Mouse (Mus musculus) CD8-positive naive resting alpha-beta T cell, adult 2 months (primary cell): Measurements from ENCODE around the gene Ttyh1.
A peak's percentile ranks its signal among the peaks of the same experiment; 100 is the strongest.

Source experiments
- DNase-seq, 2 experiments: peaks; one replicate each; pipeline ENCODE4 v3.0.0; 2022; ENCODE audit warnings: low read depth in 2 of 2, low spot score in 2 of 2

Ttyh1 gene

DNA sequence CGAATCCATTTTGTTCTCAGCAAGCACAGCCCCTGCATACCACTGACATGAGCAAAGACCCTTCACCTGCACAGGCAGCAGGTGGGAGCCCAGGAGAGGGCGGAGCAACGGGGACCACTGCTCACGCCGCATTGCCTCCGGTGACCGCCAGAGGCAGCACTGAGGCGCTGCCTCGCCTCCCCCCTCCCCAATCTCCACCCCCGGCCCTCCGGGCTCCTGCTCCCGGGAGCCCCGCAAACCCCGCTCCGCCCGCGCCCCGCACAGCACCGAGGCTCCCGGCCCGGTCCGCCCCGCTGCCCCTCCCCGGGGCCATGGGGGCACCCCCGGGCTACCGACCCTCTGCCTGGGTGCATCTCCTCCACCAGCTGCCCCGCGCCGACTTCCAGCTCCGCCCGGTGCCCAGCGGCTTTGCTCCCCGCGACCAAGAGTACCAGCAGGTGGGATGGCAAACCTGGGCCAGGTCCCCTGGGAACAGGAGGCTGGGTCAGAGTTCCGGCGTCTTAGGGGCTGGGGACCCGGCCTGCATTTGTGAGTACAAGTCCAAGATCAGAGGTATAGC lies at the start of gene Ttyh1:
TSS of gene Ttyh1 (plus strand) at position 65 of the 559 bp plus-strand sequence.
- DNase-seq, result no peak

DNA sequence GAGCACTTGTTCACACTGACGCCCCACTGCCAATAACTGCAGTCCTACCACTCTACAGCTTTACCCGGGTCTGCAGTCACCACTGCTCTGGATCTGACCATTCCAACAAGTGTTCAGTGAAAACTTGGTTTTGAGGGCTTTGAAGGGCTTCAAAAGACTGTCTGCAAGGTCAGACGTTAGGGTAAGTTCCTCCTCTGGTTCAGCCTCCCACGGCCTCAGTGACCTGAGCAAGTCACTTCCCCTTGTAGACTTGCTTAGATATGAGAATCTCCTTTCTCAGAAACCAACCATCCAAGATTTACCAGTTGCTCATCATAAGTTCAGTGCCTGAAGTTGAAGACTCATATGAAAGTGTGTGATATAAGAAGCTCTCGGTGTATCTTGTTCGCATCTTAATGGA lies 48.1 kb upstream of the Ttyh1 start:
- no peak for DNase-seq

- DNase-seq, result no peak
Measured at GRCm38 (mm10) chr7:4073144-4073543, 46.1 kb upstream of the Ttyh1 start.

GRCm38 (mm10) chr7:4079511-4079910 lies 39.7 kb upstream of the Ttyh1 start:
- no peak for DNase-seq

GRCm38 (mm10) chr7:4080552-4080951 lies 38.7 kb upstream of the Ttyh1 start:
- DNase-seq, result no peak

- DNase-seq, result no peak
Measured at GRCm38 (mm10) chr7:4081706-4082105, 37.5 kb upstream of the Ttyh1 start.

DNA sequence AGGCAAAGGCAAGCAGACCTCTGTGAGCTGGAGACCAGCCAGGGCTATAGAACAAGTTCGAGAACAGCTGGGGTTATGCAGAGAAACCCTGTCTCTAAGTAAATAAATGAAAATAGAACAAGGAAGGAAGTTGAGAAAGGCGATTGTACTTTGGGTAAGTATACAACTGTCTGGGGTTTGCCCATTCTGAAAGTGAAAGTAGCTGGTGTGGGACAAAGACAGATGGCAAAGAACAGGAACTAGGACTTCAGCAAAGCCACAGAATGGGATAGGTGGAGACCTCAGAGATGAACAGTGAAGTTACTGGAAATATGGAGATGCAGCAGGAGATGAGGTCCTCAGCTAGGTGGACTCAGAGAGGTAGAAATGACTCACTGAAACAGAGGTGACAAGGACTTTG lies 36.4 kb upstream of the Ttyh1 start:
- DNase-seq, result peak; percentile 34 to 42

GRCm38 (mm10) chr7:4084161-4084560 lies 35.0 kb upstream of the Ttyh1 start:
- DNase-seq, result no peak

GRCm38 (mm10) chr7:4085562-4085961 lies 33.6 kb upstream of the Ttyh1 start:
- no peak for DNase-seq

- DNase-seq, result no peak
Measured at GRCm38 (mm10) chr7:4087238-4087895, 31.8 kb upstream of the Ttyh1 start.

- DNase-seq, result no peak
Measured at GRCm38 (mm10) chr7:4087896-4088480, 31.2 kb upstream of the Ttyh1 start.

DNA sequence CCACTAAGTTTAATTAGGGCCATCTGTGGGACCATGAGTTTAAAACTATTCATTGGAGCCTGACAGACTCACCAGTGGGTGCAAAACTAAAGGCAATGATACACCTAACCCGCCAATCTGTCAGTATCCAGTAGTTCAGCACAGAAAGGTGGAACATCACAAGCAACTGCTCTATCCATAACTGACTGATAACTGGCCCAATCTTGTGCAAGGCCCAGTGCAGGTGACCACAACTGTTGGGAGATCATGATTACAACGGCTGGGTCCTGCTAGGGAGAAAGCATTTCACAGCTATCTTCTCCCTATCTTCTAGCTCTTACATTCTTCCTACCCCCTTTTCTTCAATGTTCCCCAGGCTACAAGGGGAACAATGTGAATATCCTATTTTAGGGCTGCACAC lies 30.5 kb upstream of the Ttyh1 start:
- no peak for DNase-seq

DNA sequence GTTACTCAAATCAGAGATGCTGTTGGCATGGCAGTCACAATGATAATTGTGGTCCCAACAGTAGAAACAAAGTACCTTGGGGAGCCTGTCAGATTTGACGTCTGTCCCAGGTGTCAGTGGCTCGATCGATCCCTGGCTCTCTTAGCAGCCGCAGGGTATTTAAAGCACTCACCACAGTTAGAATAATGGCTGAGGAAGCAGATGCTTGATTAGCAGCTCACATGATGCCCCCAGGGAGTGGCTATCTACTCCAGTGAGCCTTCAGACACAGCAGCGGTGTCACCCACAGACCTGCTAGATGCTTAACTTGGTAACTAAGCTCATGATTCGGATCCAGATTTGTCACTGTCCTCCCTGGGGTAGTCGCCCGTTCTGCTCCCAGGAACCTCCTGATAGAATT lies 28.0 kb upstream of the Ttyh1 start:
- no peak for DNase-seq

- no peak for DNase-seq
Measured at GRCm38 (mm10) chr7:4098301-4098700, 20.9 kb upstream of the Ttyh1 start.

DNA sequence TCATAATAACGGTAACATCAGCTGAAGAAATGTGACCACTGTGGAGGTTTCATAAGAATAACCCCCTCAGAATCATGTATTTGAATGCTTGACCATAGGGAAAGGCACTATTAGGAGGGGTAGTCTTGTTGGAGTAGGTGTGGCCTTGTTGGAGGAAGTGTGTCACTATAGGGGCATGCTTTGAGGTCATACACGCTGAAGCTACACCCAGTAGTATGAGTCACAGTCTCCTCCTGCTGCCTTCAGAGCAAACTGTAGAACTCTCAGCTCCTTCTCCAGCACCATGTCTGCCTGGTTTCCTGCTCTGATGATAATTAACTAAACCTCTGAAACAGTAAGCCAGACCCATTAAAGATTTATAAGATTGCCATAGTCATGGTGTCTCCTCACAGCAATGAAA lies 20.4 kb upstream of the Ttyh1 start:
- DNase-seq, result no peak

- DNase-seq, result no peak
Measured at GRCm38 (mm10) chr7:4101144-4101543, 18.1 kb upstream of the Ttyh1 start.

DNA sequence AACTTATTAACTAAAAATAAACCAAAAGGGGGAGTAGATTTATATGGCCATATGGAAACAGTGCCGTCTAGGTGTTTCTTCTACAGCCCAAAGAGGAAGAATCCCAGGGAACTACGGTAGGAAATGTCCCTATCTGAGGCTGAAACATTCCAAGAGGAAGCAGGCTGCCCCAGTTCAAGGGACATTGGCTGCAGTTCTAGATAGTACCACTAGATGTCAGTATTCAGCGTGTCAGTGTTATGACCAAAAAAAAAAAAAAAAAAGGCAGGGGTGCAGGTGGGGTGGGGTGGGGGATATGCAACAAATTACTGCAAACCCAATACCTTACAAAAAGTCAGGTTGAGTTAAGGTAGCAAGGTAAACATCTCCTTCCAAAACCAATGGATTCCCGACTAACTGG lies 15.8 kb upstream of the Ttyh1 start:
- peak in 1 of 2 experiments; percentile 42 for DNase-seq

- DNase-seq, result no peak
Measured at GRCm38 (mm10) chr7:4111766-4112165, 7.4 kb upstream of the Ttyh1 start.

DNA sequence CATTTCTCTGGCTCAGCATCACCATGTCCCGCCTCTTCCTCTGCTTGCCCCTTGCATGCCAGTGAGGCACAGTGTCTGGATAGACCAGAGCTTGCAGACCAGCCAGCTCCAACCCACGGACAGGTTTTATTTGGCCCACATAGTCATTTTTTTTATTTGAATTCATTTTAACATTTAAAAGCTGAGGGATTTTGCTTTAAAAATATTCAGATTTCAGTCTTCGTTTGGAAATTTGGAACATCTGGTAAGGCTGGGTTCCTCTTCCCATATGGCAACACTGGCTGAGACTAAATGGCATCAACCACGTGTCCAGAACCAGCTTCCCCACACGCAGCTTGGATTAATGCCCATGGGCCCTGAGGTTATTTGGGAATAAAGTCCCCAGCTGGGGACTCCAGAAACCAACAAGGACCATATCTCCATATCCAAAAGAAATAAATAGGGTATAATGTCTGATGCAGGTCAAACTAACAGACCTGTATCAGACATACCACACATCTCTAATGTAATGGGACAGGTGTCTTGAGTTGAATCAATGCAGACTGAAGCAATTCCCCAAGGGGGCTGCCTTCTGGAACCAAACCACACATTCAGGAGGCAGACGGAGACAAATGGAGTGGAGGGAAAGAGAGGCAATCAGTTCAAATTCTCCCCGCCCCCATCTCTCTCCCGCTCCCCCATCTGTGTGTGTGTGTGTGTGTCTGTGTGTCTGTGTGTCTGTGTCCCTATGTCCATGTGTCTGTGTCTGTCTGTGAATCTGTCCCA lies 2.0 kb upstream of the Ttyh1 start:
- no peak for DNase-seq

DNA sequence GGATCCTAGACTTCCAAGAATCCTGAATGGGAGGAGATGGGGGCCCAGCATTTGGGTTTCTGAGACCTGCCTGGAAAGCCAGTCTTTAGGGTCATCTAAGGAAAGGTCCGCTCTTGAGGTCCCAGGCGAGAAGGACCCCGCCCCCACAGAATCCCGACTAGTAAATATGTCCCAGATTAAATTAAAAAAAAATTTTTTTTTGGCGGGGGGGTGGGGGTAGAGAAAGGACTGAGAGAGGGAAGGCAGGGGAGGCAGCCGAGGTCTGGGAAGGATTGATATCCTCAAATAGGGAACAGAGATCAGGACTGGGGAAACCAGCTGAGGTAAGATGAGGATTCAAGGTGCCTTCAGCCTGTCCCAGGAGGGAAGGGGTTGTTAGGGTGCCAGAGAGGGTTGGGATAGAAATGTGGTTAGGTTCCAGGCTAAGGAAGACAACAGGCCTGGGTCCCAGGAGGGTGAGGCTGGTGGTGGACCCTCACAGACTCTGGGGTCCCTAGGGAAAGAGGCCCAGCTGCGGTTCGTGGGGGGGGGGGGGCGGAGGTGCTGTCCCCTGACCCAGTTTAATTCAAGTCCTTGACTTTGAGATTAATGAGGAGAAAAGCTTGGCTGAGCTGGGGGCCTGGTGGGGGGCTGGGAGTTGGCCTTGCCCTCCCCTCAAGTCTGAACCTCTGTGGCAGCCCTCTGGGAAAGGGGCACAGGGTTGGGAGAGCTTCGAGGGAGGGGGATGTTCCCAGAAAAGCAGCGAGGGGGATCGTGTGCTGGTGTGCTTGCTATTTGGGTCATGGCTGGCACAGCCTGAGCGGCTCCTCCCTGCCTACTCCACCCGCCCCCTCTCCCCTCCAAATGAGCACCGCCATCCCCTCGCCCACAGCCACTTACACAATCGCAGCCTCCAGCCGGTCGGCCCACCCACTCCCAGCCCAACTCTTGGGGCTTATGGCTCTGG lies 1.0 kb downstream of the Ttyh1 start:
- no peak for DNase-seq
